Mouse (Mus musculus) embryonic fibroblast, embryonic 13.5 days (primary cell): ENCODE results near the gene Whrn.

Source experiments
- CTCF ChIP-seq: IDR thresholded peaks from 2 replicates; pipeline ENCODE4 v1.5.1; 2011; ENCODE audit warnings: mild to moderate bottlenecking, control low read depth, low read length, moderate library complexity, borderline replicate concordance; ENCODE audit not compliant: insufficient read depth
- POLR2A ChIP-seq: IDR thresholded peaks from 2 replicates; pipeline ENCODE4 v1.6.1; 2011; ENCODE audit warnings: low read depth, mild to moderate bottlenecking, control low read depth, low read length, moderate library complexity

DNA sequence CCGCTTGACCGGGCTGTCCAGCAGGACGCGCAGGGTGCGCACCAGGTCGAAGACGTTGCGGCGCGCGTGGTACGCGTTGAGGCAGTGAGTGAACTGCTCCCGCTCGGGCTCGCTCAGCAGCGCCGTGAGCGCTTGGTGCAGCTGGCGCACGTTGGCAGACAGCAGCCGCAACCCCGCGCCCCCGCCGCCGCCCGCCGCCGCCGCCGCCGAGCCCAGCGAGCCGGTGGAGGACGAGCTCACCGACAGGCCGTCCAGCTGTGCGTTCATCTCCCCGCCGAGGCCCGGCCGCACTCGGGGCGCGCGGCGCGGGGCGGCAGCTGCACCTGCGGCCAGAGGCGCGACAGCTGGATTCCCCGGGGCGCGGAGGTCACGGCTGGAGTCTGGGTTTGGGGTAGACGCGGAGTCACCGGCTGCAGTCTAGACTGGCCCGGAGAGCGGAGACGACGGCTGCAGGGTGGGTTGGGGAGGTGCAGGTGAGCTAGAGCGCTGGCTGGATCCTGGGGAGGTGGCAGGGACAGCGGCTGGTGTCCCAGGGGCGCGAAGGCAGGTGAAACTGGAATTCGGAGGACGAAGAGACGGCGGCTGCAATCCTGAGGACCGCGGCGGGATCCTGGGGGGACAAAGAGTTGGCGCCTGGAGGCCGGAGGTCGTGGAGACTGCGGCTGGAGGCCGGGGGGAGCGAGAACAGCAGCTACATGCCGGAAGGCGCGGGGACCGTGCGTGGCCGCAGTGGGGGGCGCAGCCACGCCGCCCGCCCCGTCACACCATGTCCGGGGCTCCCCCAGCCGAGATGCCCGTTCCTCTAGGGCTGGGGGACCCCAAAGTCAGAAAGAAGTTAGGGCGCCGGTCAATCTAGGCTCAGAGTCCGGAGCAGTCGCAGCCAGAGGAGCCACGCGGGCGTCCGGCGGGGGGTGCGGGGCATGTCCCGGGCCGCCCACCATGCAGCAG lies 550 bp downstream of the Whrn start:
- TF ChIP-seq CTCF (no peak), POLR2A (no peak)
